Mouse (Mus musculus): ENCODE measurements around the gene Gpa33.

GRCm38 (mm10) chr1:166172992-166173391, 43.0 kb downstream of the Gpa33 start:
- TF ChIP-seq CTCF (IDR thresholded peaks at IDR 0.05; ENCODE audit: low read depth), result no peak
- no peak for TF ChIP-seq EP300 (IDR thresholded peaks at IDR 0.05; ENCODE audit: low read depth)
